Mouse (Mus musculus) hindbrain, embryonic 16.5 days (tissue): ENCODE data around the gene H3f3a. TPM values are rescaled to one million over a fixed set of nuclear protein-coding genes. Genes with fewer than 3 reads are reported as not detected.

Source experiments
- ATAC-seq: fragments of 200-750 bp; cut with Nextera tagmentation; 2 replicates; pipeline ENCODE4 v1.8.0; 2017; ENCODE audit warnings: moderate TSS enrichment, moderate library complexity
- H3K27ac ChIP-seq: fragments of 300-500 bp; sonication (generic); 2 replicates; pipeline ENCODE4 v1.5.1; 2014; ENCODE audit warnings: low read depth, mild to moderate bottlenecking, control low read depth, low read length, moderate library complexity
- H3K27me3 ChIP-seq: fragments of 300-500 bp; sonication (generic); replicated peaks from 2 replicates; pipeline ENCODE4 v1.6.1; 2014; ENCODE audit warnings: low read length; ENCODE audit not compliant: control insufficient read depth, insufficient read depth
- H3K36me3 ChIP-seq: fragments of 300-500 bp; sonication (generic); 2 replicates; pipeline ENCODE4 v1.6.1; 2014; ENCODE audit warnings: mild to moderate bottlenecking, low read length, moderate library complexity, mixed read lengths; ENCODE audit not compliant: control insufficient read depth, insufficient read depth
- H3K4me1 ChIP-seq: fragments of 300-500 bp; sonication (generic); 2 replicates; pipeline ENCODE4 v1.6.1; 2014; ENCODE audit warnings: low read depth, low read length; ENCODE audit not compliant: control insufficient read depth, insufficient read depth
- H3K4me2 ChIP-seq: fragments of 300-500 bp; sonication (generic); 2 replicates; pipeline ENCODE4 v1.6.1; 2014; ENCODE audit warnings: mild to moderate bottlenecking, low read length, control low read depth, moderate library complexity
- H3K4me3 ChIP-seq: fragments of 300-500 bp; sonication (generic); 2 replicates; pipeline ENCODE4 v1.5.1; 2014; ENCODE audit warnings: mild to moderate bottlenecking, low read length, control low read depth, moderate library complexity
- H3K9ac ChIP-seq: fragments of 300-500 bp; sonication (generic); 2 replicates; pipeline ENCODE4 v1.6.1; 2014; ENCODE audit warnings: low read depth, mild to moderate bottlenecking, control low read depth, low read length, moderate library complexity
- H3K9me3 ChIP-seq: fragments of 300-500 bp; sonication (generic); 2 replicates; pipeline ENCODE4 v1.6.1; 2014; ENCODE audit warnings: mild to moderate bottlenecking, low read length, moderate library complexity; ENCODE audit not compliant: control insufficient read depth
- WGBS: fragments of 180-500 bp; shearing (Covaris S2); extraction: QIAGEN DNeasy Blood & Tissue Kit; methylation state at CpG from one replicate; pipeline ENCODE4 v1.1.7; 2014; 5-methylcytosine and 5-hydroxymethylcytosine counted together
- polyA plus RNA-seq: library from polyadenylated mRNA; unstranded; fragments of >200 nt; fragmentation: Nextera tagmentation; extraction: Ambion mirVana; gene quantifications from 2 replicates; pipeline ENCODE4 v1.2.1, GENCODE M21; 2015

H3f3a gene
- polyA plus RNA-seq: 2,228 and 2,423 TPM in 2 replicates

DNA sequence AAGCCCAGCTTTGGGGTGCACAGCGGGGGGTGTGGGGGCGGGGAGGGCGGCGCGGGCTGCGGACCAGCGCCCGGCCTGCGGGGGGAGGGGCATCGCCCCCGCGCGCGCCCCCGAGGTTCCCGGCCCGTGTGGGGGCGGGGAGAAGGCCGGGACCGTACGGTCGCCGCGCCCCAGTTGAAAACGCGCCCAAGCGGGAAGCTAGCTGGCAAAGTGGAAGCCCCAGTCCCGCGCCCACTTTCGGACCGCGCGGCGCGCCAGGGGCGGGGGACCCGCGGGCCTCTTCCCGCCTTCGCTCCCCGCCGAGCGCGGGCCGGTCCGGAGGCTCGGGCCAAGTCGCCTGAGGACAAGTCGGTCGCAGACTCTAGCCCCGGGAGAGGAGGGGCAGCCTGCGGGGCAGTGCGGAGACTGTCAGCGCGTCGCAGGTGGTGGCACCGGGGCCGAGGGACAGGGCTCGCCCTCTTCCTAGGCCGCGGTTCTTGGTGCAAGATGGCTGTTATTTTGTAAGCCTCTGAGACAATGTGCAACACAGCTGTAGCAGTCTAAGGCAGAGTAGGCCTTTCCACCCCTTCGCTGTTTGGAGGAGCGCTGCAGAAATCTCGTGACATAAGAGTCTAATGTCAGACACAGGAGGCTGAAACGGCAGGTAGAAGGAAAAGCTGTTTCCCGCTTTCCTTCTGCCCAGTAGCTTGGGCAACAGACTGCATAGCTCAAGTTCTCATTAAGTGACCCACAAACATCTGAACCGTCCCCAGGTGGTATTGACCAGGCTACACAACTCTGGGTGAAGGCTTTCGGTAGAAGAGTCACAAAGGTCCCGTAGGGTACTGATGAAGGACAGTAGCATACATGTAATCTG is at the start of gene H3f3a:
Gene H3f3a, minus strand, starts transcription at position 59 of the 856 bp plus-strand sequence.
- peak within 1 kb of the TSS; percentile 100 for H3K9ac ChIP-seq
- ATAC-seq: peak; percentile 79
- H3K4me1 ChIP-seq: peaks cover 29% of the 10 kb centered on the region
- peak within 1 kb of the TSS; percentile 58 for H3K4me2 ChIP-seq
- H3K36me3 ChIP-seq: peaks cover 7% of the 10 kb centered on the region
- H3K27me3 ChIP-seq: no peaks in the 10 kb centered on the region
- H3K27ac ChIP-seq: peak within 1 kb of the TSS; percentile 99
- no peaks in the 10 kb centered on the region for H3K9me3 ChIP-seq
- H3K4me3 ChIP-seq: peak within 1 kb of the TSS; percentile 97
- 2% methylated on average over 52 of the region's 69 CpGs for WGBS

DNA sequence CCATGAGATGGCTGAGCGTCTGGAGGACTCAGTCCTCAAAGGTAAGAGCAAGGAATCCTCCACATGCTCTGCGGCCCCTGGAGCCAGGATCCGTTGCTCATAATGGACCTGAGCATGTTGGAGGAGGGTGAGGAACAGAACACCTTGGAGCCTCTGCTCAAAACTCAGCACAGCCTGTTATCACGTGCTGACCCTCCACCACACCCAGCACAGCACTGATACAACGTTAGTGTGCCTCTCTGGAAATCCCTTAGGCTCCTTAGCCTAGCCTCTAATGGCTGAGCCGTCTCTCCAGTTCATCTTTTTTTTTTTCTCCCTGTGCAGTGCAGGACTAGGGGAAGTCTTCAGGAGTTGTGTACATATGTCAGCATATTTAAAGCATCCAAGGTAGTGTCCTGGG is 46.3 kb upstream of the H3f3a start:
- Histone ChIP-seq H3K4me3 (no peak overlapping the region), H3K36me3 (peaks cover 56% of the 10 kb centered on the region), H3K4me2 (no peak overlapping the region), H3K27ac (no peak overlapping the region), H3K4me1 (no peaks in the 10 kb centered on the region), H3K9ac (no peak overlapping the region), H3K27me3 (no peaks in the 10 kb centered on the region), H3K9me3 (no peaks in the 10 kb centered on the region)
- 93% methylated on average over 6 of the region's 6 CpGs for WGBS
- no peak for ATAC-seq

DNA sequence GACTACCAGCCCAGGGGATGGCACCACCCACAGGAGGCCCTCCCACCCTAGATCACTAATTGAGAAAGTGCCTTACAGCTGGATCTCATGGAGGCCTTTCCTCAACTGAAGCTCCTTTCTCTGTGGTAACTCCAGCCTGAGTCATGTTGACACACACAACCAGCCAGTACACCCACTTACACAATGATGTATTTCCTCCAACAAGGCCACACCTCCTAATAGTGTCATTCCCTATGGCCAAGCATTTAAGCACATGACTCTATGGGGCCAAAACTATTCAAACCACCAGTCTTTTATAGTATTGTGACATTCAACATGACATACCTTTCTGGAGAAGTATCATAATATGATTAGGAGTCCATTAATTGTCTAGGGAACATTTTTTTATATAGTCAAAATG is 45.0 kb upstream of the H3f3a start:
- Histone ChIP-seq H3K9me3 (no peaks in the 10 kb centered on the region), H3K27me3 (no peaks in the 10 kb centered on the region), H3K36me3 (peaks cover 51% of the 10 kb centered on the region), H3K4me2 (no peak overlapping the region), H3K27ac (no peak overlapping the region), H3K4me1 (no peaks in the 10 kb centered on the region), H3K4me3 (no peak overlapping the region), H3K9ac (no peak overlapping the region)
- no peak for ATAC-seq

DNA sequence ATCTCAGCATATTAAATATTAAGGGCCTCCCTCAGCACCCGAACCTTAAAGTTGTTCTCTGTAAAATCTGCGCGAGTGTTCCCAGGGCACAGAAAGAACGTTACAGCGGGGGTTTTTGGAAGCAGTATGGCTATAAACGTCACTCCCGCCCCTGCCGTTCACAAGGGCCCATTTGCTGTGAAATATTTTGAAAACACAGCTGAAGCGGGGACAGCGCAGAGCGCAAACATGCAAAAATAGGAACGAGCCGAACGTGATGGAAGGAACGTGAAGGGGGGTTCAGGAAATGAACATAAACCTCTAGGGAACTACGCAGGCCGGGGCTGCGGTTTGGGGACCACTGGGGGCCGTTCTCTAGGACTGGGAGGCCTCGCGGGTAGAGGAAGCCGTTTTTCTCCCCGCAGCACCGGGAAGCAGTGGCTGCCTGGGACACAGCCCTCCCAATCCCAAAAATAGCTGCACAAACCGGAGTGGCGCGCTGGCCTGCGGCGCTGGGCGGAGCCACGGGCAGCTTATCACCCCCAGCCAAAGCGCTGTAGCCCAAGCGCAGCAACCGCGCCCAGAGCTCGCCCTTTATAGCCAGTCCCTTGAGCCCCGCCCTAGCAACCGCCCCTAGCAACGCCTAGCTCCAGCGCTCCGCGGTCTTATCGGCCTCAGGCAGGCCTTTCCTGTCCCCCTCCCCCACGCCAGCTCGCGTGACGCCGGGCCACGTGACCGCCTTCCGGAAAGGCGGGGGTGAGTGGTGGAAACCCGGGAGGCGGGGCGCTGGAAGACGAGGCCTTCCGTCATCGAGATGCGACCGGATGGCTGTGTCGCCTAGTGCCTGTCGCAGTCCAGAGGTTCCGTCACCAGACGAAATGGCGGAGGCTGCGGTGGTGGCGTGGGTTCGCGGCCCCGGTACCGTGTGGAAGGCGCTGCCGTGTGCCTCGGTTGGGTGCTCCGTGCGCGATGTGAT is 36.9 kb upstream of the H3f3a start, which contains the start of gene Sde2:
Gene Sde2, plus strand, starts transcription at position 812 of the 955 bp plus-strand sequence.
- H3K4me1 ChIP-seq: peaks cover 35% of the 10 kb centered on the region

DNA sequence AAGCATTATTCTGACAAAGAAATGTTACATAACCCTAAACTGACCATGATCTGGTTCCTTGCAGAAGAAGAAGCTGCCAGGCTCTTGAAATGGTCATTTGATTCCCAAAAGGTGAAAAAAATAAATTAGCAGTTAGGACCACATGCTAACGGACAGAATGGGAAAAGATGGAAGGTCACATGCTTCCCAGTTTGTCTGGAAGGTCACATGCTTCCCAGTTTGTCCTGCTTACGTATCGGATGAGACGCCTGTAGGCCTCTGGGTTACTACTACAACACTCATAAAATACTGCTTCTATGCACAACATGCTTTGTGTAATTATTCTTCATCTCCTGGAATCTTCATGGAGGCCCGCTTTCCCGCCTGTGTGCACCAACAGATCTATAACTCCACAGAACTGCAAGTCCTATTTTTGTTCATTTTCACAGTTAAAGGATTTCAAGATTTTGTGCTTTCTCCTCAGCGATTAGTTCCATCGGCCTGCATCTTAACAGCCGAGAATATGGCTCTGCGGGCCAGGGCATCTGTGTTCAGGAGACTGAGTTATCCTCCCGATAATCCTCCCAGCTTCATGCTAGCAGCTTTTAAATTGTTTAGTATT is 36.1 kb upstream of the H3f3a start:
- WGBS: 26% methylated on average over 11 of the region's 11 CpGs
- H3K4me2 ChIP-seq: peak overlapping the region; percentile 82
- no peaks in the 10 kb centered on the region for H3K36me3 ChIP-seq
- H3K9me3 ChIP-seq: no peaks in the 10 kb centered on the region
- peak overlapping the region; percentile 78 for H3K9ac ChIP-seq
- H3K27ac ChIP-seq: peak overlapping the region; percentile 100
- peak overlapping the region; percentile 71 for H3K4me3 ChIP-seq
- peaks cover 35% of the 10 kb centered on the region for H3K4me1 ChIP-seq
- no peaks in the 10 kb centered on the region for H3K27me3 ChIP-seq
- ATAC-seq: 0 out of 2 replicates have a peak, but pooled peaks have one; percentile 1

More for the DNA sequence above, 36.9 kb upstream of the H3f3a start, which contains the start of gene Sde2:
- H3K4me3 ChIP-seq: peak within 1 kb of the TSS; percentile 71
- no peaks in the 10 kb centered on the region for H3K27me3 ChIP-seq
- peak within 1 kb of the TSS; percentile 100 for H3K27ac ChIP-seq
- H3K4me2 ChIP-seq: peak within 1 kb of the TSS; percentile 82
- peak within 1 kb of the TSS; percentile 78 for H3K9ac ChIP-seq
- WGBS: under 1% methylated on average over 74 of the region's 77 CpGs
- ATAC-seq: peak; percentile 97
- H3K9me3 ChIP-seq: no peaks in the 10 kb centered on the region
- H3K36me3 ChIP-seq: no peaks in the 10 kb centered on the region; the same call in 1 of the 2 replicates

DNA sequence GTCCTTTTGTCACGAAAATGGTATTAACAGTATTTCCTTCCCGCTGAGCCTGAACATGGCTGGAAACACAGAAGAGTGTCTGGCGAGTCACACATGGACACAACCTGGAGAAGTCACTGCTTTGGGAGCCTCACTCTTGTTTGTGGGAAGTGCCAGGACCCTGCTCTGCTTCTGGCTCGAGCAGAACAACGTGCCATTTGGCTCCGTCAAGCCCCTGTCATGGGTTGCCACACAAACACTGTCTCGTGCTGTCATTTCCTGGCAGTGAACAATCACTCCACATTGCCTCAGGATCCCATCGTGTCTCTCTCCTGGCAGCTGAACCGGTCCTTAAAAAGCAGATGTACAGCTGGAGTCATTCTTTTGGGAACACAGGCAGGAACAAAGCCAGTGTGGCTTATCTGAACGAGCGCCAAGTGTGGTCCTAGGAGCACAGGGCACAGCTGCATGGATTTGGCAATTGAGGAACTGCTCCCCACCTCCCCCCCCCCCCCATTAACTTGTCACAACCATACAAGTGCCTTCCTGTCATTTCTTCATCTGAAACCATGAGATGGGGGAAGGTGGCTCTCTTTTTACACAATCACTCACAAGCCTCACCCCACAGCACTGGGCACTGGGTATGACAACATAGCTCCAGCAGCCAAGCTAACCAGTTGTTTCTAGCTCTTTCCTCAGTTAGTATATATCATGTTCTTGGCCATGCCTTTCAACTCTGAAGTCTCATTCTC is 34.9 kb upstream of the H3f3a start:
- H3K4me3 ChIP-seq: peak overlapping the region; percentile 27
- peaks cover 35% of the 10 kb centered on the region for H3K4me1 ChIP-seq
- H3K9ac ChIP-seq: peak overlapping the region; percentile 49
- H3K9me3 ChIP-seq: no peaks in the 10 kb centered on the region
- peak overlapping the region; percentile 53 for H3K4me2 ChIP-seq
- peak; percentile 22 for ATAC-seq
- peak overlapping the region; percentile 89 for H3K27ac ChIP-seq
- no peaks in the 10 kb centered on the region for H3K27me3 ChIP-seq
- H3K36me3 ChIP-seq: no peaks in the 10 kb centered on the region
- WGBS: 2% methylated on average over 11 of the region's 11 CpGs

DNA sequence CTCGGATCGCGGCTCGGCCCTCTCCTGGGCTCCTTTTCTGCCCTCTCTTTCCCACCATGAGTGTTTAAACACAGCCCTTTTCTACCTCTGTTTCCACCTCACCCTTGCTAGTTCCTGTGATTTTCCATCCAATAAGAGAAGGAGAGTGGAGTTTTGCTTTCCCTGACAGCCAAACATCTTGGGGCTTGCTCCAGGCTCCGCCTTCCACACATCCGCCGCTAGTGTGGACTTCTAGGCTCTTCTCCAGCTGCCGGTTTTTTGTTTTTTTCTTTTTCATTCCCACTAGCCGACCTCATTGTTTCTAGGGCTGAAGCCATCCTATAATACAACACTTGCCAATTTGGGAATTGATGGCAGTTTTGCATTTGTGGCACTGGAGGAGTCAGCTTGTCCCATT is 34.4 kb upstream of the H3f3a start:
- peak overlapping the region; percentile 89 for H3K27ac ChIP-seq
- no peaks in the 10 kb centered on the region for H3K27me3 ChIP-seq
- H3K4me2 ChIP-seq: peak overlapping the region; percentile 53
- H3K9me3 ChIP-seq: no peaks in the 10 kb centered on the region
- peak overlapping the region; percentile 49 for H3K9ac ChIP-seq
- no peaks in the 10 kb centered on the region for H3K36me3 ChIP-seq
- H3K4me3 ChIP-seq: peak overlapping the region; percentile 27
- ATAC-seq: peak; percentile 67
- H3K4me1 ChIP-seq: peaks cover 35% of the 10 kb centered on the region
- WGBS: 0% methylated on average over 9 of the region's 9 CpGs

DNA sequence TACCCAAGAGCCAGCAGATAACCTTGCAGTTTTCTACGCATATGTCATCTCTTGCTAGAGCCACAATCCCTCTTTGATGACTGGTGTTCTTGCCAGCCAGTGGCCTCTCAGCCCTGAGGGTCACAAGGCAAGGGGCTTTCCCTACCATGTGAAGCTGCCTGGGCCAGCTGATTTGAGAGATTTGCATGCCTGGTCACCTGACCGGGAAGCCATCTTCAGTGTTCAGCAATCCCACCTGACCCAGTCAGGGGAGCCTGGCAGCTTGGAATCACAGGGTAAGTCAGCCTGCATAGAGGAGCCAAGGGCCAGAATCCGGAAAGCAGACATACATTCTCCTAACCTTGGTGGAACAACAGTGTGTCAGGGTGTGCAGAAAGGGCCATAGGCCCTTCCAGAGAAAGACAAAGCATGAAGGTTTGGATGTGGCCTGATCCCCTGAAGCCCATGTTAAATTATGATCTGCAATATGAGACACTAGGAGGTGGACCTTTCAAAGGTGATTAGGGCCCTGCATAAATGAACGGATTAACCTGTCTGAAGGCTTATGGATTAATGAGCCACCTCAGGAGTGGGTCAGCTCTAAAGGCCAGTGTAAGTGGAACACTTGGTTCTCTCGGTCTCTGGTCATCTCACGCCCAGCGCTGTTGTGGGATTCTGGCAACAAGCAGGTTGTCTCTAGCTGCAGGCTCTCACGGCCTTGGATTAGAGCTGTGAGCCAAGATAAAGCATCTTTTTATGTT is 28.0 kb upstream of the H3f3a start:
- Histone ChIP-seq H3K9me3 (no peaks in the 10 kb centered on the region), H3K4me2 (no peak overlapping the region), H3K27ac (no peak overlapping the region), H3K4me1 (no peaks in the 10 kb centered on the region), H3K9ac (no peak overlapping the region), H3K4me3 (no peak overlapping the region), H3K27me3 (no peaks in the 10 kb centered on the region), H3K36me3 (no peaks in the 10 kb centered on the region)
- 93% methylated on average over 8 of the region's 8 CpGs for WGBS
- ATAC-seq: no peak
